In the genomic region with DNA sequence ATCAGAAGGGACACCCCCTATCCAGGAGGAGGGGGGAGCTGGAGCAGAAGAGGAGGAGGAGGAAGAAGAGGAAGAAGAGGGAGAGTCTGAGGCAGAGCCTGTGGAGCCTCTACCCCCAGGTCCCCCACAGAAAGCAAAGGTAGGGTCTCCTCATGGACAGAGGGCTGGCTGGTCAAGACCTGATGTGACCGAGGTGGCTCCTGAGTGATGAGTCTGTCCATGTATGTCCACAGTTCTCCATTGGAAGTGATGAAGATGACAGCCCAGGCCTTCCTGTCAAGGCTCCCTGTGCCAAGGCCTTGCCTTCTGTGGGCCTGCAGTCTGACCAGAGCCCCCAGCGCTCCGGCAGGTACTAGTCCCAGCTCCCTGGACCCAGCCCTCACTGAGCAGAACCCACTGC, we compare ENCODE assay signal across 13 mouse cellular contexts. TPM values are rescaled to one million over a fixed set of nuclear protein-coding genes. Genes with fewer than 3 reads are reported as not detected.
"Had no signal": no experiment of that assay in that cellular context is flagged by ENCODE, and none has a peak within 500 bp of the region (broad histone marks: within the 10 kb centered on the region; RNA-seq: fewer than 3 reads in every experiment).

No protein-coding gene starts in this region.

- H3K36me3 ChIP-seq: liver, embryonic 13.5 days had no signal

- H3K27me3 ChIP-seq: limb, embryonic 15.5 days; neural tube, embryonic 12.5 days had no signal

- DNase-seq: kidney, adult 11 months; kidney, adult 9 months; kidney, postnatal 36 days; layer of hippocampus, adult 9-11 months; liver, embryonic 13.5 days; lung, adult 18-20 months; midbrain, embryonic 14.5 days; thymus, postnatal 14 days had no signal

- H3K9ac ChIP-seq: limb, embryonic 15.5 days; liver, embryonic 13.5 days; neural tube, embryonic 12.5 days had no signal

- H3K27ac ChIP-seq: kidney, postnatal 0 days; liver, embryonic 13.5 days; neural tube, embryonic 12.5 days had no signal

- H3K4me3 ChIP-seq: liver, embryonic 13.5 days; neural tube, embryonic 12.5 days had no signal

- H3K9me3 ChIP-seq: limb, embryonic 15.5 days; liver, embryonic 13.5 days; neural tube, embryonic 12.5 days had no signal

- H3K4me2 ChIP-seq: limb, embryonic 15.5 days; liver, embryonic 13.5 days had no signal

RNA-seq across cellular contexts. Expression of gene Slc4a3, which starts 2.0 kb away (rescaled TPM):
- total RNA-seq: megakaryocyte-erythroid progenitor cell, adult 5-6 weeks; neutrophil, adult 5-6 weeks had no signal

RNA-seq across cellular contexts. Expression of gene Inha, which starts 41.2 kb away (rescaled TPM):
- total RNA-seq: neutrophil, adult 5-6 weeks had no signal

RNA-seq across cellular contexts. Expression of gene Obsl1, which starts 41.8 kb away (rescaled TPM):
- total RNA-seq: neutrophil, adult 5-6 weeks had no signal
